Mouse (Mus musculus) T-helper 17 cell (primary cell): ENCODE measurements around the gene Sh2d1b1.

Experiments
- in situ Hi-C, 2 experiments: fragments of 300-600 bp; cut with MboI, MseI; formaldehyde crosslinking; loops; 1 replicate in 1 of 2; 2 replicates in 1 of 2; pipeline ENCODE4 v1.15.1; 2025; ENCODE audit warnings: high pct_unique_total_duplicates in 2 of 2

Sh2d1b1 gene

GRCm38 (mm10) chr1:170277016-170277415 is at the start of gene Sh2d1b1:
TSS of gene Sh2d1b1 (plus strand) at chr1:170277320.
- in situ Hi-C loops = loop anchor here in 1 of 2 experiments (5.0 kb wide), 1 partner anchor 45 kb away; the partner anchor contains the start of gene Sh2d1b2

GRCm38 (mm10) chr1:170232688-170233087 is 44.4 kb upstream of the Sh2d1b1 start, which contains the start of gene Sh2d1b2:
TSS of gene Sh2d1b2 (plus strand) at chr1:170232749.
- in situ Hi-C loops = loop anchor here in 1 of 2 experiments (5.0 kb wide), 1 partner anchor 45 kb away; the partner anchor contains the start of gene Sh2d1b1

DNA sequence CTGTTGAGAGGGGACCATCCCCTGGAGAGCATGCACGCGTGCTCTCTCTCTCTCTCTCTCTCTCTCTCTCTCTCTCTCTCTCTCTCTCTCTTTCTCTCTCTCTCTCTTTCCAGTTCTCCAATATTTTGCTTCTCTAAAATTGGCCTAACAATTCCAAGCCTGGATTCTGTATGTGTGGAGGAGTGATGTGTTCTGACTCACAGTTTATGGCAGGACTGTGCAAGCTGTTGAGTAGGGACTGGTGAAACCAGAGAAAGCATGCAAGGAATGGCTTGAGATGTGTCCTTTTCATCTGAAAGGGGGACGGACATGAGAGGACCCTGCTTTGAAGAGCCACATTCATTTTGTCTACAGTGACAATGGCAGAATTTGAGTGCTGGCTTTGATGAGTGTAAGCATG is 32.1 kb upstream of the Sh2d1b1 start:
- in situ Hi-C loops = no loop called here

GRCm38 (mm10) chr1:170254893-170255559 is 22.1 kb upstream of the Sh2d1b1 start:
- in situ Hi-C loops = no loop called here

- in situ Hi-C loops = no loop called here
Measured at GRCm38 (mm10) chr1:170255560-170255910, 21.6 kb upstream of the Sh2d1b1 start.

- in situ Hi-C loops = no loop called here
Measured at GRCm38 (mm10) chr1:170270281-170270680, 6.8 kb upstream of the Sh2d1b1 start.

DNA sequence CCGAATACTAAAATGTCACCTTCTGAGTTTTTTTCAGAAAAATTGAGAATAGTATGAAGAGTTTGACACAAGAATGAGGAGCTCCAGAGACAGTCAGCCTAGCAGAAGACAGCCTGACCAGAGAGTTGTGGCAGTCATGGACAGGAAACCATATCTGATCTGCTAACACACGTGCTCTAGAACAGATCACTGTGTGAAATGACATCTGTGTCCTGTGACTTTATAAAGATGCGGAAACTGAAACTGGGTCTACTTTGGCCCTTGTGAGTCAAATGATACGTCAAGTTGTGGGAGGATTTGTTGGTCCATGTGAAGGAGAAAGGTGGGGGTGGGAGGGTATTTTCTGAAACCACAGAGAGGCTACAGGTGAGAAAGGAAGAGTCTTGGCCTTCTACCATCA is 6.4 kb upstream of the Sh2d1b1 start:
- in situ Hi-C loops = no loop called here

- in situ Hi-C loops = no loop called here
Measured at GRCm38 (mm10) chr1:170273252-170273651, 3.9 kb upstream of the Sh2d1b1 start.

DNA sequence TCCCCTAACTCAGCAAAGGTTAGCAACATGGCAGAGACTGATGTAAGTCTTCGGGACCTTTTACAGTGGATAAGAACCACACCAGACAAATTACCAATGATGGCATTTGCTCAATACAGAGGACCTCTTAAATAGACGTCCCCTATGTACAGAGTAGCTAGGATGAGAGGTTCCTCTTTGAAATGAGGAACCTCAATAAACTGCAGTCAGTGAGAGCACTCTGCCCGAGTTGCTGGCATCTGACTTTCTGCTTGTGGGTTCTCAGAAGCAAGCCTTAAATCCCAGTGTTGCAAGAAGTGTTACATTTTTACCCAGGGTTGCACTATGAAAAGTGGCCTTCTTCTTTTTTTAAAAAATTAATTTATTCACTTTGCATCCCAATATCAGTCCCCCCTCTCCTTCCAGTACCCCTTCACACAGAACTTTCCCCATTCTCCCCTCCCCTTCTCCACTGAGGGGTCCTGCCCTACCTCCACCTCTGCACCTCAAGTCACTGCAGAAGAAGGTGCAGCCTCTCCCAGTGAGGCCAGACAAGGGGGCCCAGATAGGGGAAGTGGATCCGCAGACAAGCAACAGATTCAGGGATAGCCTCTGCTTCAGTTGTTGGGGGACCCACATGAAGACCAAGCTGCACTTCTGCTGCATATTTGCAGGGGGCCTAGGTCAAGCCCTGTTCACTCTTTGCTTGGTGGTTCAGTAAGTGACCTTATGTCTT is 5.5 kb downstream of the Sh2d1b1 start:
- in situ Hi-C loops = no loop called here

GRCm38 (mm10) chr1:170292239-170292951 is 15.3 kb downstream of the Sh2d1b1 start:
- in situ Hi-C loops = no loop called here

GRCm38 (mm10) chr1:170293257-170293656 is 16.1 kb downstream of the Sh2d1b1 start:
- in situ Hi-C loops = no loop called here

- in situ Hi-C loops = no loop called here
Measured at GRCm38 (mm10) chr1:170294786-170295570, 17.9 kb downstream of the Sh2d1b1 start.

DNA sequence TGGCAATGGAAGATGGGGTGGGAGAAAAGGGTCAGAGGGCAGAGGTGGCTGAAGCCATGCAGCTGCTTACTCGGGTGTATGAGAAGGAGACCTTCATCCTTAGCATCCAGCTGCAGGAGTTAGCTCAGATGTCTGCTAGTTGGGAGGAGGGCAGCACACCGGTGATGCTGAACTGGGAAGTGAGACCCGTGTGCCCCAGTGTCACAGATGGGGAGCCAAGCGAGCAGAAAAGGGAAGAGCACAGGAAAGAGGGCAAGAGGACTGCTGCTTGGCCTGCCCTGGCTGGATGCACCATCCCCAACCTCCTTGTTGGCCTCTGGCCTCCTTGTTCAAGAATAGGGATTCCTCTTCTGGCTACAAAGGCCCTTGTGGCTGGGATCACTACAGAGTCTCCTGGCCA is 22.4 kb downstream of the Sh2d1b1 start:
- in situ Hi-C loops = no loop called here

GRCm38 (mm10) chr1:170301686-170302085 is 24.6 kb downstream of the Sh2d1b1 start:
- in situ Hi-C loops = no loop called here

GRCm38 (mm10) chr1:170302456-170302855 is 25.3 kb downstream of the Sh2d1b1 start:
- in situ Hi-C loops = no loop called here

DNA sequence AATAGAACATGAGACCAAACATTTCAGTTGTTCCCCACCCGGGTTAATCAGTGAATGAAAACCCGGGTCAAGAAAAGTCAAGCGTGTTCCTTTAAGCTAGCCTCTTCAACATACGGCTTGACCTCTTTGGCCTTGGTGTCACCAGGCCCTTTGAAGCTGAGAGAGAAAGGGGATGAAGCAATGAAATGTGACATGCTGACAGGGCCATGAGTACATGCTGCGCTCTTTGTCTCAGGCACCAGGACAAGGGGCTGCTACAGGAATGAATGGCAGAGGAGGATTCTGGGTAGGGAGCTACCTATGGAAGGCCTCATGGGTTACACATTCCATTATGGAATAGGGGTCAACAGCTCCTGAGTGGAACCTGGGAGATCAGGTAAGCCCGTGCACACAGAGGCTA is 26.0 kb downstream of the Sh2d1b1 start:
- in situ Hi-C loops = no loop called here

GRCm38 (mm10) chr1:170305002-170305401 is 27.9 kb downstream of the Sh2d1b1 start:
- in situ Hi-C loops = no loop called here

DNA sequence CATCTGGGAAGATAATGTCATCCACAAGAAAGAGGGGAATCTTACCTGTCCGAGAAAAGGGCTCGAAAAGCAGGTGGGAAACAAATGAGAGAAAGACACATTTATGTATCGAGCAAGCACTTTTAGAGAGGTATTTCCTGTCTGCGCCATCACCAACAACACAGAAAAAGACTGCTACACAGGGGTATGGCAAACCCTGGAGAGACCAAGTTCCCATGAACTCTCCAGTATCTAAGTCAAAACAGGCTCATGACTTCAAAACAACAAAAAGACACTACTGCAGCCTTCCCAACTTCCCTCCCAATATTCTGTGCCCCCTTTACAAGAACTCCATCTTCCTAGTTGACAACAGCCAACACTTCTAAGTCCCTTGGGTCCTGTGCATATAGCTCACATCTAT is 29.1 kb downstream of the Sh2d1b1 start, which contains the start of gene Gm7694:
Gene Gm7694 (minus strand): TSS at position 101 of the 400 bp plus-strand sequence.
- in situ Hi-C loops = no loop called here

- in situ Hi-C loops = no loop called here
Measured at GRCm38 (mm10) chr1:170308503-170308902, 31.4 kb downstream of the Sh2d1b1 start, which contains the start of gene Spata46. TSS of gene Spata46 (plus strand) at chr1:170308803.

DNA sequence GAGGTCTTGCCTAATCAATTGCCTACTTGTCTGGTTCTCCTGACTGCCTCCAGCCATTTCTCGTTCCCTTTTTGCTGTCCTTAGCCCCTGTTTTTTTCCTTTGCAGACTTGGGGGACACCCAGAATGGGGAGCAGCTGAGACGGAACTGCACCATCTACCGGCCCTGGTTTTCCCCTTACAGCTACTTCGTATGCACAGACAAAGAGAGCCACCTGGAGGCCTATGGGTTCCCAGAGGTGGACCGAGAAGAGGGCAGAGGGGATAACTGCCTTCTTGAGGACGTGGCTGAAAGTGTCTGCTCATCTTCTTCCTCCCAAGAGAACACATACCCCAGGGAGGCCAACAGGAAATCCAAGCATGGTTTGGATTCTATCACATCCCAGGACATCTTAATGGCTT is 34.3 kb downstream of the Sh2d1b1 start:
- in situ Hi-C loops = no loop called here

DNA sequence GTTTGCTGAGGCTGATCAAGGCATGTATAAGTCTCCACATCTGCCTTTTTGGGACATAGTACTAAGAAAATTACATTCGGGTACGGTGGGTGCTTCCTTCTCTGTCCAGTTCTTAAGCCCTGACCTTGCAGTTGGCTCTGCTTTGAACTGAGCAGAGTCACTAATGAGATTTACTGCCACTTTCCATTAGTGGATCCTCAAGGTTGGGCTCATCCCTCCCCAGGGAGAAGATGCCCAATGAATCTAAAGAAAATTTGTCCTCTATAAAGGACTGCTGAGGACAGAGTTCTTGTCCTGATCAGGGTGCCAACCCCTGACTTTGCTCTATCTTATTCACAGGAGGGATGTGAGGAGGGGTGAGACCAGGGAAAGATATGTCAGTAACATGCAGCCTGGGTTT is 44.9 kb downstream of the Sh2d1b1 start:
- in situ Hi-C loops = no loop called here
